Mouse (Mus musculus): ENCODE measurements around the gene Stpg4.

DNA sequence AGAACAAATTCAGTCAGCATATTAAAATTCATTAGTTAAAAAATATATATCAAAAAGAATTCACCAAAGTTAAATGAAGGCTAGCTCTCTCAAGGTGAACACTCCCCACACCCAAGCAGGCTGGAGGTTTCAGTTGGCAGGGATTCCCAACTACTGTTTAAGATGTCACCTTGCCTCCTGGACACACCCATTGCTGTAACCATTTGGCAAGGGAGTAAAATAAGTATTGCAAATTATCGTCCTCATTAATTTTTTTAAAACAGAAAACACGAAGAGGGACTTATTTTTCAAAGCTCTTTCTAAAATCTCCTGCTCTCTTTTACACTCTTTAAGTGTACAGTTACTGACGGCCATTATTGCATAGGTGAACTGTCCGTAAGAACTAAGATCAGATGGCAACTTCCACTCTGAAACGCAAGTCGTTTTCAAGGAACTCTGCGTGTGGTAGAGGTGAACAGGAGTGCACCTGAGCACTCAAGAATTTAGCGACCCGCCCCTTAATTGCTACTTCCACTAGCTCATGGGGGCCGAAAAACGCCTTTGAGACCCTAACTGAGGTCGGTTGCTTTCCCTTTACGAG is 17.9 kb upstream of the Stpg4 start:
- TF ChIP-seq CTCF (IDR thresholded peaks at IDR 0.05; ENCODE audit: low read depth) (no peak), EP300 (IDR thresholded peaks at IDR 0.05; ENCODE audit: low read depth) (no peak)
